Mouse (Mus musculus) ovary, postnatal 14 days (tissue): Measurements from ENCODE around the gene Agtr1a.
A peak's percentile ranks its signal among the peaks of the same experiment; 100 is the strongest.

ENCODE experiments used
- DNase-seq: peaks from one replicate; pipeline ENCODE4 v3.0.0; 2022; ENCODE audit warnings: low spot score

Gene Agtr1a

GRCm38 (mm10) chr13:30336148-30336801, at the start of gene Agtr1a:
Gene Agtr1a, plus strand, starts transcription at chr13:30336441.
- DNase-seq = peak; percentile 37

DNA sequence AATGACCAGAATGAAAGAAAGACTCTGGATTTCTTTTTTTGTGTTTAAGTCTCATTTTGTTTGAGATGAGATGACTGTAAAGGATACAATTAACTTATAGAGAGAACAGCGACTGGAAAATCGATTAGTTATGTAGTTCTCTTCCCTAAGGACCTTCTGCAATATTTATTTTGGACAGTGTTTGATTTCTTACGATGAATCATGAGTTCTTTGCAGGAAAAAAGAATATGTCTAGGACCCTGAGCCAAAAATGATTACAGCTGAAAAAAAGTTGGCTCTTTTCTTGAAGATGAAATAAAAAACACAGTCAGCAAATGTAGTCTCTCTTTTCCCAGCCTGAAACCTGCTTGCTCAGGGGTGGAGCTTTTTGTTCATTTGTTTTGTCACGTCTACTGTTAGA, 26.0 kb upstream of the Agtr1a start:
- no peak for DNase-seq

DNA sequence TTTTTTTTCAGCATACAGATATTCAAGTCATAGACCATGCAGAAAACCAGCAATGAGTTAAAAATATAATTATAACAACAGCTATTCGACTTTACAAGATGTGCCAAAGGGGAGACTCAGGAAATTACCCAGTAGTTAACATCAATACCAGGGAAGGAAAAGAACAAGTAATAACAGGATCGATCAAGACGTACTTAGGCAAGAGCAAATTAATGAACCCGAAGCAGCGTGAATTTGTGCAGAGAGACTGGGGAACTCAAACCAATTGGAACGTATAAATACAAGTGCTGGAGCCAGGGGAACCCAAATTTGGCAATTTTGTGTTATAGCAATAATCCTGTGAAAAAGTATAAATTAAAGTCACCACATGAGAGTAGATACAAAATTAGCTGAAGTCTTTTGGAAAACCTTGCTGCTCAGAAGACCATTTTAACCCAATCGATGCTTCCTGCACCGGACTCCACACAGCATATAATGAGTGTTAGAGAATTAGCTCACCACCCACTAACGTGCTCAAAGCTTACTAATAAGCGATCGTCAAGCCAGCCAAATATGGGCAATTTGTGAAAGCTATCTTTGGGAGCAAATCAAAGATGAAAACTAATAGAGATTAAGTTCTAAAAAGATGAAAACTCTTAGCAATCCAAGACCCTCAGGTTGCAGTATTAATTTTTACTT, 11.4 kb upstream of the Agtr1a start:
- no peak for DNase-seq

GRCm38 (mm10) chr13:30331061-30331460, 5.2 kb upstream of the Agtr1a start:
- no peak for DNase-seq

GRCm38 (mm10) chr13:30331851-30332250, 4.4 kb upstream of the Agtr1a start:
- no peak for DNase-seq

- DNase-seq = no peak
These were observed 3.7 kb upstream of the Agtr1a start for GRCm38 (mm10) chr13:30332581-30332980.

DNA sequence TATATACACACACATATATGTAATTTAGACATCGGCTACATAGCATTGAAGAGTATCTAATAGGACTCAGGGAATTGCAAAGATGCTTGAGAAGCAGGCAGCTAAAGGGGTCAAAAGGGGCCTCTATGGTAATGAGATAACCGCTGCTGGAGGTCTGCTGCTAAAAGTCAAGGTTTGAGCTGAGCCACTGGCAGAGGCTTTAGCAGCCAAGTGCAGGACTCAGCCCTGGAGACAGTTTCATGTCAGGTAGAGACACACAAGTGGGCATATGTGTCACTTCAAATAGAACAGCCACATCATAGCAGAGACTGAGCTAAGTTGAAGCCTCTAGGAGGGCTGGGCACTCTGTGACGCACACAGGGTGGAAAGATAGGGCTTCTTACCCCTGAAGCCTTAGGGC, 1.6 kb upstream of the Agtr1a start:
- no peak for DNase-seq

DNA sequence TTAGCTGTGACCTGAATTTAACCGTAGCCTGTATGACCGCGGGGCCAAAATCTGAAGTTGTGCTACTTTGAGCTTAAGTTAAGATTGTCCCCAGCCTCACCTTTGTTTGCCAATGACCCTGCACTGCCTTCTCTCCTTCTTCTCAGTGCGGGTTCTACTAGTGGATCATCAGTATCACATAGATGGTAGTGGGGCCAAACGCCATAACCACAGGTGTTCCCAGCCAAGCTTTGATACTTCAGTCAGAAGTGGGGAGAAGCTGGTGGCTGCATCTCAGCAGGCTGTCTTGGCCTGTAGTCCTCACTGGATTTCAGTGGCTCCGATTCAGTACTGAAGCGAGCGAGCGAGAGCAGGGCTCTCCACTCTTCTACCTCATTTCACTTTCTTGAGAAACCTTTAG, 672 bp downstream of the Agtr1a start:
- DNase-seq = no peak

DNA sequence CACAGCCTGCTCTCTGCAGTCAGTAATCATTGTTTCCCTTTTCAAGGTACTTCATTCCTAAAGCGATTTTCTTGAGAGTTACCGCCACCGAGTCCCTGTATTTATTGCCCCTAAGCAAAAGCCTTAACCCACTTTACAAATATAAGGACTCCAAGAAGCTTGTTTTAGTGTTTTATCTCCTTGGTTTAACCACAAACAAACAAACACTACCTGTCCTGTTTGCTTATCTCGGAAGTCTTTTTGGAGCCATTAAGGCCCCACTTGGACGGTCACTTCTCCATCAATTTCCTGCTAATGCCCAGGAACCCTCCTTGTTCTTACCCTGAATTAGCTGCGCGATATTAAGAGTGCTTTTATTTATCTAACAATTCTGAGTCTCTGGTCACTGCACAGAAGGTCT, 1.4 kb downstream of the Agtr1a start:
- no peak for DNase-seq

DNA sequence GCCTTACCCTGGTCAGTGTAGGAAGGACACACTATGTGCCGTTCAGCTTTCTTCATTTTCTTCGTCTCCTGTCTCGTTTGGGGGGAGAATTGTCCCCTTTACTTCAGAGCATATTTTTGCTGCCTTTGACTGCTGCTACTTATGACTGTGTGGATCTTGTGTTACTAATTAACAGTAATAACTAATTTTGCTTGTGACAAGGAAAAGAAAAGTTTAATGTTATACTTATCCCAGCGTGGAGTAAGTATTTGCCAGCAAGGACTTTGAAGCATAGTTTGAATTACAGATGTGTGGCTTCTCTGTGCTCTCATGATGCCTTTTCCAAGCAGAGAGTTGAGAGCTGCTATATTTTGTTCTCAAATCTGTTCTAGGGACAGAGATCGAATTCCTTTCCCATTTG, 2.3 kb downstream of the Agtr1a start:
- no peak for DNase-seq

GRCm38 (mm10) chr13:30339927-30340326, 3.7 kb downstream of the Agtr1a start:
- DNase-seq = no peak

GRCm38 (mm10) chr13:30341987-30342898, 6.0 kb downstream of the Agtr1a start:
- DNase-seq = no peak

- DNase-seq = no peak
These were observed 9.2 kb downstream of the Agtr1a start for GRCm38 (mm10) chr13:30345427-30345913.

- no peak for DNase-seq
These were observed 10.6 kb downstream of the Agtr1a start for GRCm38 (mm10) chr13:30346881-30347280.

DNA sequence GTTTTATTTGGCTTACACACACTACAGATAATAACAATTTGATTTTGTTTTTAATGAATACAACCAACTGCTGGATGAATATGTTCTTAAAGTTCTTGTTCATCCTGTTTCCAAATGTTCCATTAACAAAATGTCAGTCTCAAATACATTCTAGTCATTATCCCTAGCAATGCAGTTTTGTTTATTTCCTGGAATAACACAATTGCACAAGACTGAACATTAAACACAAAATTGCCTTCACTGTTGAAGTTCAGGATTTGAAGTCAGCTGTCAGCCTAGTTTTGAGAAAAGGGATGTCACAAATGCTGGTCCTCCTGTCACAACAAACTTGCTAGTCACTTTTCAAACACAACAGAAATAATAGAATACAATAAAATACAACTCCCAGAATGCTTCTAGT, 12.1 kb downstream of the Agtr1a start:
- no peak for DNase-seq

- no peak for DNase-seq
These were observed 15.7 kb downstream of the Agtr1a start for GRCm38 (mm10) chr13:30351966-30352365.

- DNase-seq = no peak
These were observed 18.8 kb downstream of the Agtr1a start for GRCm38 (mm10) chr13:30354991-30355580.

- DNase-seq = no peak
These were observed 19.7 kb downstream of the Agtr1a start for GRCm38 (mm10) chr13:30355979-30356378.

GRCm38 (mm10) chr13:30358456-30359168, 22.4 kb downstream of the Agtr1a start:
- DNase-seq = no peak

DNA sequence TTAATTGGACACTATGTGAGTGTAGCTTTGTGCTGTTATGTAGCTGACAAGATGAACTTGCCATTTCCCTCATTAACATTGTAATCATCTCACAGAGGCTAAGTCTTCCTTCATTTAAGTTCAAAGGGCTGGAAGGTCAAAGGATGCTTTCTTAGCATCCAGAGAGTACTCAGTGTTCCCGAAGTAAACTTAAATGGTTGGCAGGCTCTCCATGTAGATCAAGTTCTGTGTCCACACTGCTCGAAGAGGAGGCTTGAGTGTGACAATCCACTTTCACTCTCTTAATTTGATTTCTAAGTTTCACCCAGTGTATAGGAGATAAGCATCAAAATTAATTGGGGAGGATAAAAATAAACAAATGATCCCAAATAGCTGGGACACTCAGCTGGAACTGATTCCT, 23.6 kb downstream of the Agtr1a start:
- no peak for DNase-seq

GRCm38 (mm10) chr13:30361002-30361401, 24.8 kb downstream of the Agtr1a start:
- no peak for DNase-seq

GRCm38 (mm10) chr13:30362048-30362447, 25.8 kb downstream of the Agtr1a start:
- no peak for DNase-seq
